Mouse (Mus musculus): ENCODE data around the gene Olfr1366.

- TF ChIP-seq CTCF (conservative IDR thresholded peaks at IDR 0.05; ENCODE audit: low read length) = no peak
- TF ChIP-seq POU5F1 (IDR thresholded peaks at IDR 0.05; ENCODE audit: borderline replicate concordance, low read length) = no peak
- no peak for TF ChIP-seq NANOG (IDR thresholded peaks at IDR 0.05; ENCODE audit: borderline replicate concordance, low read length)
Observed at GRCm38 (mm10) chr13:21549487-21549886, 6.9 kb upstream of the Olfr1366 start.

Data from E14TG2a.4 (cell line).